Mouse (Mus musculus) spleen, postnatal 36 days (tissue): Measurements from ENCODE around the gene Cntnap2.

Experiments used
- DNase-seq, 2 experiments: peaks; one replicate each; pipeline ENCODE4 v3.0.0; 2022; ENCODE audit warnings: low spot score in 2 of 2, mixed read lengths in 1 of 2

Gene Cntnap2

GRCm38 (mm10) chr6:47350100-47350690, 2291.0 kb downstream of the Cntnap2 start:
- no peak for DNase-seq
